Mouse (Mus musculus) right cerebral cortex, postnatal 36 days (tissue): Measurements from ENCODE around the gene Sptlc3.

Source experiments
- DNase-seq, 2 experiments: peaks; one replicate each; pipeline ENCODE4 v3.0.0; 2022; ENCODE audit warnings: low spot score in 2 of 2, mixed read lengths in 1 of 2

Gene Sptlc3

GRCm38 (mm10) chr2:139634506-139634905 lies 140.8 kb downstream of the Sptlc3 start:
- no peak for DNase-seq

- DNase-seq = no peak
Measured at GRCm38 (mm10) chr2:139637861-139638260, 144.1 kb downstream of the Sptlc3 start.

GRCm38 (mm10) chr2:139641757-139642385 lies 148.2 kb downstream of the Sptlc3 start:
- no peak for DNase-seq

- DNase-seq = peak; percentile 2 to 26
Measured at GRCm38 (mm10) chr2:139649518-139649917, 155.8 kb downstream of the Sptlc3 start.

GRCm38 (mm10) chr2:139656750-139657149 lies 163.0 kb downstream of the Sptlc3 start:
- DNase-seq = no peak

- DNase-seq = no peak
Measured at GRCm38 (mm10) chr2:139671838-139672237, 178.1 kb downstream of the Sptlc3 start.

- DNase-seq = no peak
Measured at GRCm38 (mm10) chr2:139672371-139672770, 178.7 kb downstream of the Sptlc3 start.

- peak; percentile 80 to 84 for DNase-seq
Measured at GRCm38 (mm10) chr2:139677065-139677762, 183.5 kb downstream of the Sptlc3 start.

- DNase-seq = peak; percentile 13 to 31
Measured at GRCm38 (mm10) chr2:139677809-139678274, 184.1 kb downstream of the Sptlc3 start, which contains the start of gene Ism1. Ism1 (plus strand) TSS chr2:139678178.

- DNase-seq = peak; percentile 53 to 63
Measured at GRCm38 (mm10) chr2:139678275-139679140, 184.8 kb downstream of the Sptlc3 start.

GRCm38 (mm10) chr2:139682540-139682939 lies 188.8 kb downstream of the Sptlc3 start:
- DNase-seq = no peak
